Mouse (Mus musculus) liver, embryonic 16.5 days (tissue): ENCODE measurements around the gene Elmsan1. TPM values are rescaled to one million over a fixed set of nuclear protein-coding genes. Genes with fewer than 3 reads are reported as not detected.

Experiments used
- ATAC-seq: fragments of 200-750 bp; cut with Nextera tagmentation; 2 replicates; pipeline ENCODE4 v1.8.0; 2017; ENCODE audit warnings: low read depth, mild to moderate bottlenecking, moderate number of reproducible peaks, moderate library complexity
- H3K27ac ChIP-seq: fragments of 300-500 bp; sonication (generic); 2 replicates; pipeline ENCODE4 v1.5.1; 2014; ENCODE audit warnings: mild to moderate bottlenecking, low read length
- H3K27me3 ChIP-seq: fragments of 300-500 bp; sonication (generic); 2 replicates; pipeline ENCODE4 v1.6.1; 2014; ENCODE audit warnings: low read depth, low read length, mixed read lengths; ENCODE audit not compliant: control insufficient read depth, insufficient read depth
- H3K36me3 ChIP-seq: fragments of 300-500 bp; sonication (generic); 2 replicates; pipeline ENCODE4 v1.6.1; 2014; ENCODE audit warnings: mild to moderate bottlenecking; ENCODE audit not compliant: control insufficient read depth, insufficient read depth
- H3K4me1 ChIP-seq: fragments of 300-500 bp; sonication (generic); 2 replicates; pipeline ENCODE4 v1.6.1; 2014; ENCODE audit warnings: low read depth, low read length, mixed read lengths; ENCODE audit not compliant: control insufficient read depth
- H3K4me2 ChIP-seq: fragments of 300-500 bp; sonication (generic); 2 replicates; pipeline ENCODE4 v1.6.1; 2014; ENCODE audit warnings: low read depth, low read length, mixed read lengths
- H3K4me3 ChIP-seq: fragments of 300-500 bp; sonication (generic); 2 replicates; pipeline ENCODE4 v1.5.1; 2014; ENCODE audit warnings: low read depth, mild to moderate bottlenecking, low read length
- H3K9ac ChIP-seq: fragments of 300-500 bp; sonication (generic); 2 replicates; pipeline ENCODE4 v1.6.1; 2014; ENCODE audit warnings: low read depth, low read length
- H3K9me3 ChIP-seq: fragments of 300-500 bp; sonication (generic); replicated peaks from 2 replicates; pipeline ENCODE4 v1.6.1; 2016; ENCODE audit warnings: low read length; ENCODE audit not compliant: control insufficient read depth
- WGBS: fragments of 180-500 bp; shearing (Covaris S2); extraction: QIAGEN DNeasy Blood & Tissue Kit; methylation state at CpG from one replicate; pipeline ENCODE4 v1.1.7; 2014; ENCODE audit not compliant: insufficient replicate concordance; 5-methylcytosine and 5-hydroxymethylcytosine counted together
- polyA plus RNA-seq: library from polyadenylated mRNA; unstranded; fragments of >200 nt; fragmentation: Nextera tagmentation; extraction: Ambion mirVana; gene quantifications from 2 replicates; pipeline ENCODE4 v1.2.1, GENCODE M21; 2015

Elmsan1 gene
- polyA plus RNA-seq, 1 experiment from 2014 or later: 7.8 TPM

GRCm38 (mm10) chr12:84207209-84207817, 11.4 kb downstream of the Elmsan1 start:
- no peak for ATAC-seq
- H3K27me3 ChIP-seq: no peaks in the 10 kb centered on the region
- H3K27ac ChIP-seq: peak overlapping the region; percentile 100
- 59% methylated on average over 18 of the region's 18 CpGs for WGBS
- peak overlapping the region; percentile 58 for H3K9ac ChIP-seq
- H3K4me1 ChIP-seq: peaks cover 80% of the 10 kb centered on the region
- H3K4me2 ChIP-seq: peak overlapping the region; percentile 79
- no peaks in the 10 kb centered on the region for H3K9me3 ChIP-seq
- no peaks in the 10 kb centered on the region for H3K36me3 ChIP-seq
- peak overlapping the region; percentile 14; the same call in 1 of the 2 replicates for H3K4me3 ChIP-seq

GRCm38 (mm10) chr12:84206525-84206924, 12.2 kb downstream of the Elmsan1 start:
- Histone ChIP-seq H3K4me2 (peak overlapping the region; percentile 79), H3K27me3 (no peaks in the 10 kb centered on the region), H3K4me3 (peak overlapping the region; percentile 14), H3K4me1 (peaks cover 84% of the 10 kb centered on the region), H3K9me3 (no peaks in the 10 kb centered on the region), H3K36me3 (no peaks in the 10 kb centered on the region), H3K9ac (peak overlapping the region; percentile 58), H3K27ac (peak overlapping the region; percentile 100)
- ATAC-seq: 0 out of 2 replicates have a peak, but pooled peaks have one; percentile 2
- WGBS: 19% methylated on average over 7 of the region's 7 CpGs

- Histone ChIP-seq H3K27me3 (no peaks in the 10 kb centered on the region), H3K4me3 (peak overlapping the region; percentile 14), H3K9me3 (no peaks in the 10 kb centered on the region), H3K4me2 (peak overlapping the region; percentile 79), H3K36me3 (no peaks in the 10 kb centered on the region), H3K27ac (peak overlapping the region; percentile 100), H3K4me1 (peaks cover 89% of the 10 kb centered on the region), H3K9ac (peak overlapping the region; percentile 58)
- 36% methylated on average over 10 of the region's 10 CpGs for WGBS
- no peak for ATAC-seq
Measured at GRCm38 (mm10) chr12:84205659-84206185, 13.0 kb downstream of the Elmsan1 start.

- H3K27me3 ChIP-seq: no peaks in the 10 kb centered on the region
- 28% methylated on average over 8 of the region's 8 CpGs for WGBS
- peak; percentile 89 for ATAC-seq
- peak overlapping the region; percentile 100 for H3K27ac ChIP-seq
- peak overlapping the region; percentile 54 for H3K4me3 ChIP-seq
- H3K9ac ChIP-seq: peak overlapping the region; percentile 61
- H3K36me3 ChIP-seq: no peaks in the 10 kb centered on the region
- no peaks in the 10 kb centered on the region for H3K9me3 ChIP-seq
- H3K4me1 ChIP-seq: peaks cover 89% of the 10 kb centered on the region
- peak overlapping the region; percentile 79 for H3K4me2 ChIP-seq
Measured at GRCm38 (mm10) chr12:84204662-84205061, 14.0 kb downstream of the Elmsan1 start.

- no peaks in the 10 kb centered on the region for H3K36me3 ChIP-seq
- 18% methylated on average over 7 of the region's 7 CpGs for WGBS
- H3K27me3 ChIP-seq: no peaks in the 10 kb centered on the region
- ATAC-seq: peak; percentile 87
- H3K4me1 ChIP-seq: peaks cover 91% of the 10 kb centered on the region
- peak overlapping the region; percentile 100 for H3K27ac ChIP-seq
- H3K9me3 ChIP-seq: no peaks in the 10 kb centered on the region
- peak overlapping the region; percentile 81 for H3K9ac ChIP-seq
- H3K4me2 ChIP-seq: peak overlapping the region; percentile 79
- peak overlapping the region; percentile 54 for H3K4me3 ChIP-seq
Measured at GRCm38 (mm10) chr12:84203778-84204216, 14.9 kb downstream of the Elmsan1 start.

GRCm38 (mm10) chr12:84203170-84203777, 15.4 kb downstream of the Elmsan1 start:
- ATAC-seq: peak; percentile 52
- H3K27me3 ChIP-seq: no peaks in the 10 kb centered on the region
- peaks cover 90% of the 10 kb centered on the region for H3K4me1 ChIP-seq
- peak overlapping the region; percentile 81 for H3K9ac ChIP-seq
- peak overlapping the region; percentile 79 for H3K4me2 ChIP-seq
- H3K9me3 ChIP-seq: no peaks in the 10 kb centered on the region
- H3K27ac ChIP-seq: peak overlapping the region; percentile 100
- WGBS: 21% methylated on average over 7 of the region's 7 CpGs
- peak overlapping the region; percentile 54 for H3K4me3 ChIP-seq
- H3K36me3 ChIP-seq: no peaks in the 10 kb centered on the region

GRCm38 (mm10) chr12:84202561-84202960, 16.1 kb downstream of the Elmsan1 start:
- Histone ChIP-seq H3K4me1 (peaks cover 89% of the 10 kb centered on the region), H3K9me3 (no peaks in the 10 kb centered on the region), H3K9ac (peak overlapping the region; percentile 81), H3K36me3 (no peaks in the 10 kb centered on the region), H3K4me2 (peak overlapping the region; percentile 79), H3K27ac (peak overlapping the region; percentile 100), H3K4me3 (peak overlapping the region; percentile 54), H3K27me3 (no peaks in the 10 kb centered on the region)
- ATAC-seq: no peak
- 44% methylated on average over 10 of the region's 10 CpGs for WGBS

- Histone ChIP-seq H3K27ac (peak overlapping the region; percentile 100), H3K4me1 (peaks cover 88% of the 10 kb centered on the region), H3K9me3 (no peaks in the 10 kb centered on the region), H3K4me3 (no peak overlapping the region), H3K4me2 (0 out of 2 replicates have a peak overlapping the region, but pooled peaks have one; percentile 79), H3K36me3 (no peaks in the 10 kb centered on the region), H3K9ac (peak overlapping the region; percentile 81), H3K27me3 (no peaks in the 10 kb centered on the region)
- 68% methylated on average over 18 of the region's 18 CpGs for WGBS
- no peak for ATAC-seq
Measured at GRCm38 (mm10) chr12:84201686-84202484, 16.8 kb downstream of the Elmsan1 start.
